In the genomic region with DNA sequence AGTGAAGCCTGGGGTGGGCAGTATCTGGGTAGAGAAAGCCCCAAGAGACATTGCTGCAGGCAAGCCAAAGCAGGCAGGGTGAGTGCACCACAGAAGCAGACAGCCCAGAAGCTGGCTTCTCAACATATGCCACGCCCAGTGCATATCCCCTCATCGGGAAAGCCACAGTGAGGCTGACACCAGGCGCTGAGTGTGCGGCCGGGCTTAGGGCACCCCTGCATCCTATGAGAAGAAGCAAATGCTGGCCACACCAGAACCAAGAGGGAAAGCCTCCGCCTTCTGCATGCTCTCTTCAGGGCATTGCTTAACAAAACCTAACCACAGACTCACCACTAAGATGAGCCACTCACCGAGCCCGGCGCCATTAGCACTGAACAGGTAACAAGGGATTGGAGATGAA, we compare ENCODE assay signal across 34 mouse cellular contexts. TPM values are rescaled to one million over a fixed set of nuclear protein-coding genes. Genes with fewer than 3 reads are reported as not detected.
"Had no signal": no experiment of that assay in that cellular context is flagged by ENCODE, and none has a peak within 500 bp of the region (broad histone marks: within the 10 kb centered on the region; RNA-seq: fewer than 3 reads in every experiment).

No protein-coding gene starts in this region.

- H3K27me3 ChIP-seq: heart, embryonic 15.5 days; hindbrain, embryonic 15.5 days; kidney, embryonic 15.5 days; liver, embryonic 13.5 days had no signal

- H3K4me3 ChIP-seq: heart, embryonic 10.5 days; heart, embryonic 13.5 days; heart, embryonic 15.5 days; hindbrain, embryonic 13.5 days; hindbrain, embryonic 15.5 days; kidney, embryonic 15.5 days; left cerebral cortex, adult 2 months; limb, embryonic 10.5 days; limb, embryonic 12.5 days; liver, embryonic 13.5 days had no signal

- H3K36me3 ChIP-seq: heart, embryonic 10.5 days; heart, embryonic 13.5 days; heart, embryonic 15.5 days; hindbrain, embryonic 13.5 days; hindbrain, embryonic 15.5 days; kidney, embryonic 15.5 days; limb, embryonic 10.5 days; limb, embryonic 12.5 days; liver, embryonic 13.5 days had no signal

- ATAC-seq: hindbrain, postnatal 0 days; intestine, embryonic 16.5 days had no signal

- H3K4me1 ChIP-seq: heart, embryonic 10.5 days; heart, embryonic 13.5 days; heart, embryonic 15.5 days; hindbrain, embryonic 13.5 days; hindbrain, embryonic 15.5 days; kidney, embryonic 15.5 days; limb, embryonic 10.5 days; limb, embryonic 12.5 days; liver, embryonic 13.5 days had no signal

- H3K9me3 ChIP-seq: heart, embryonic 10.5 days; heart, embryonic 13.5 days; heart, embryonic 15.5 days; hindbrain, embryonic 13.5 days; hindbrain, embryonic 15.5 days; kidney, embryonic 15.5 days; limb, embryonic 10.5 days; limb, embryonic 12.5 days; liver, embryonic 13.5 days had no signal

- DNase-seq: gastrocnemius, postnatal 14 days; gastrocnemius, postnatal 36 days; heart, adult 18-20 months; heart, postnatal 14 days; heart, postnatal 36 days; kidney, adult 11 months; kidney, adult 2 months; kidney, adult 9 months; kidney, postnatal 14 days; kidney, postnatal 36 days; layer of hippocampus, adult 9-11 months; layer of hippocampus, postnatal 36 days; liver; liver, embryonic 13.5 days had no signal

RNA-seq across cellular contexts. Expression of gene Mapt, which starts 7.9 kb away (rescaled TPM):
- total RNA-seq: hematopoietic stem cell, adult 5-6 weeks had no signal

RNA-seq across cellular contexts. Expression of gene Sppl2c, which starts 37.2 kb away (rescaled TPM):
- total RNA-seq: gastrocnemius, adult 18-20 months; gastrocnemius, adult 8-10 months; gastrocnemius, postnatal 14 days; gastrocnemius, postnatal 36 days; heart, adult 18-20 months; heart, adult 8-10 months; heart, postnatal 14 days; heart, postnatal 36 days; hematopoietic stem cell, adult 5-6 weeks; hindbrain, postnatal 0 days; layer of hippocampus, adult 18-20 months; layer of hippocampus, adult 8-10 months; layer of hippocampus, postnatal 14 days; layer of hippocampus, postnatal 36 days; left cerebral cortex, adult 2 months; left cerebral cortex, postnatal 14 days; left cerebral cortex, postnatal 36 days had no signal
